Mouse (Mus musculus) bone marrow macrophage, adult 2 months (primary cell): ENCODE results near the gene Il15ra. TPM values are rescaled to one million over a fixed set of nuclear protein-coding genes. Genes with fewer than 3 reads are reported as not detected.

ENCODE experiments used
- H3K27ac ChIP-seq: 2 replicates; pipeline ENCODE4 v1.5.1; 2012; ENCODE audit warnings: low read depth, low read length; ENCODE audit not compliant: insufficient read depth
- H3K4me1 ChIP-seq: 2 replicates; pipeline ENCODE4 v1.6.1; 2012; ENCODE audit warnings: low read length; ENCODE audit not compliant: control insufficient read depth, insufficient read depth
- H3K4me3 ChIP-seq: 2 replicates; pipeline ENCODE4 v1.5.1; 2012; ENCODE audit warnings: mild to moderate bottlenecking, low read length, moderate library complexity; ENCODE audit not compliant: insufficient read depth
- CTCF ChIP-seq: IDR thresholded peaks from 2 replicates; pipeline ENCODE4 v1.5.1; 2012; ENCODE audit warnings: low read depth, mild to moderate bottlenecking, low read length, moderate library complexity
- POLR2A ChIP-seq: IDR thresholded peaks from 2 replicates; pipeline ENCODE4 v1.6.1; 2012; ENCODE audit warnings: mild to moderate bottlenecking, low read depth, low read length, borderline replicate concordance
- polyA plus RNA-seq: library from polyadenylated mRNA; stranded (reverse); fragments of >200 nt; gene quantifications from 2 replicates; pipeline ENCODE4 v1.2.4, GENCODE M21; 2012; ENCODE audit not compliant: missing spikeins, insufficient read depth, insufficient read length

Il15ra gene
- polyA plus RNA-seq, 1 experiment: 10.7 TPM

DNA sequence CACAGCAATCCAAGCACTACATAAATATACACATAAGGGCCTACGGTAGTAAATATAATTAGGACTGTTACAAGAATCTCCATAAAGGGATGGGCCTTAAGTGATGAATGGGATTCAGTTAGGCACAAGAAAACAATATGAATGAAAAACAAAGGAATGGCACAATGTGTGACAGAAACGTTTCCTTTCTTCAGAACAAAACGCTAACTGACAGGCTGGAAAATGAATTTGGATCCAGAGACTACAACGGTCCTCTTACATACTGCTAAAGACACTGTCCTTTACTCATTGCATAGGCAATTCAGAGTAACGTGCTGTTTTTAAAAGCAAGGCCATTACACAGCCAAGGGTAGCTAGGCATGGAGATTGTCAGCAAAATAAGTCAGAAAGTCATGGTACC, 70.0 kb downstream of the Il15ra start:
- TF ChIP-seq POLR2A (no peak), CTCF (no peak)
- Histone ChIP-seq H3K4me3 (no peak overlapping the region), H3K4me1 (peaks cover 34% of the 10 kb centered on the region), H3K27ac (no peak overlapping the region)

DNA sequence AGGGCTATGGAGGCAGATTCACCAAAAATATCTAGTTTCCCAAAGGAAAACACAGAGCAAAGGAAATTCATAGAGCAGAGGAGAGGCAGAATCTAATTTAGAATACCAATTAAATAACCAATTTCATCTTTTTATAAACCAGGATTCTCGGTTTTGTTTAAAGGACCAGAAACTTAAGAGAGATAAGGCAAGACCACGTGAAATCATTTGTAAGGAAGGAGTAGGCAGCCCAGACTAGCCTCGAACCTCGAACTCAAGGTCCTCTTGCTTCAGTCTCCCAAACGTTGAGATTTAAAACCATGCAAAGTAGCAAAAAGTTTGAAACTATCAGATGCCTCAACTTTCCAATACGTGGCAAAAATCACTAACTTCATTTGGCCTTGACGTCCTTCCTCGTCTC, 71.3 kb downstream of the Il15ra start:
- no peak for TF ChIP-seq CTCF
- TF ChIP-seq POLR2A: no peak
- Histone ChIP-seq H3K27ac (no peak overlapping the region), H3K4me1 (peaks cover 27% of the 10 kb centered on the region)

DNA sequence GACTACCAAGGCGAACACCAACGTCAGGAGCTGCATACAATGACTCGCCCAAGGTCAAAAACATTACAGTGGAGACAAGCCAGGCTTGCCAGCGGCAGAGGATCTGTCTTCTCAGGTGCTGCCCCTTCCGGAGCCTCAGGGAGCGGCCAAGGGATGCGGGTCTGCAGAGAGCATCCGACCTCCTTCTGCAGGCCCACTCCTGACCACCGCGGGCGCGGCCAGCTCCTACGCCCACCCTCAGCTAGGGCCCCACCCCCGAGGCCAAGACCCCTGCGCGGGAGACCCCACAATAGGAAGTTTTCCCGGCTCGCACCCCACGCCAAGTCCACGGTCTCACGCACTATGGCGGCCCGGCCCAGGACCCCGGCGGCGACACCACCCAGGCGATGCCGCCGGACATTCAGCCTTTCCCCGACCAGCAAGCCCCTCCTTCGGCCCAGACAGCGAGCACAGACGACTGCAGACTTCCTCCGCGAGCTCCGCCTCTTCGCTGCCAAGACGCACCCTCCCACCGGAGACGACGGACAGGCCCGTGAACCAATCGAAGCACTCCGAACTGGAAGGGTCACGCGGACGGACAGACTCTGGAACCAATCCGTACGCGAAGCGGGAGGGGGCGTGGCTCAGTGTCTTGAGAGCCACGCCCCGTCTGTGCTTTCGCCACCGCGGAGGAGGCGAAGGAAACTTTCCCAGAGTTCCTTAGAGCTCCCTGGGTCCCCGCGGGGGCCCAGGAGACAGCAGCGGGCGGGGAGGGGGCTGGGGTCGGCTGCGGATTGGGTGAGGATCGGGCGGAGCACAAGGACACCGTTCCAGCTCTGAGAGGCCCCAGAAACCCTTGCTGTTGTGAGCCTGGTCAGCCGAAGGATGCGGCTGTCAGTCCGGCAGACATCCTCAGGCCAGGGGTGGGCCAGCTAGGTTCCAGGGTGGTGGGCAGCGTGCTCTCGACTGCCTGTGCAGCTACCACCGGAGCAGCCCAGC, 72.3 kb downstream of the Il15ra start, which contains the start of the genes Fbh1 and Ankrd16:
Gene Fbh1, minus strand, starts transcription at position 492 of the 978 bp plus-strand sequence.
Gene Ankrd16, plus strand, starts transcription at position 786 of the 978 bp plus-strand sequence.
- Histone ChIP-seq H3K27ac (peak within 1 kb of the TSS; percentile 77), H3K4me1 (peaks cover 19% of the 10 kb centered on the region), H3K4me3 (peak within 1 kb of the TSS; percentile 81)
- TF ChIP-seq POLR2A (no peak), CTCF (no peak)

More for the DNA sequence above, 71.3 kb downstream of the Il15ra start:
- H3K4me3 ChIP-seq: peak overlapping the region; percentile 81

DNA sequence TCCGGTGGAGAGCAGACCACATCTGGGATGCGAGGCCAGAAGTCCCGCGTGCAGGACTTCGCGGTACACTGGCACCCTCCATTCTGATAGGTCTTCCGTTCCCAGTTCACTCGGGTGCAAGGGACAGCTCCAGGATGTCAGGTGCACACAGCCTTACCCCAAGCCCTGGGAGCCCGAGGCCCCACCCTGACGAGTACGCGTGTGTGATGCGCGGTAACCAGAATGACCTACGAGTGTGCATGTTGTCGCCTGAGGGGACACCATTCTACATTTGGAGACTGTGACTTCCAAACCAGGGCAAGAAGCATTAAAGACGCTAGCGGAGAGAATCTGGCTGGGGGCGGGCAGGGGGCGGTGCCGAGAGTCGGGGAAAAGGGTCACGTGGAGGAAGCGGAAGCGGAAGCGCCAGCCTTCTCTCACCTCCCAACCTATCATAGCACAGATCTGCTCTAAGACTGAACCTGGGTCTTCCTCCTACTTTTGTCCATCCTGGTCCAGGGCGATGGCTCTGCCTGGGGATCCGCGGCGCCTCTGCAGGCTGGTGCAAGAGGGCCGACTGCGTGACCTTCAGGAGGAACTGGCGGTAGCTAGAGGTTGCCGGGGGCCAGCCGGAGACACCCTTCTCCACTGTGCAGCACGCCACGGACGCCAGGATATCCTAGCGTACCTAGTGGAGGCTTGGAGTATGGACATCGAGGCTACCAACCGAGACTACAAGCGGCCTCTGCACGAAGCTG, 73.2 kb downstream of the Il15ra start:
- Histone ChIP-seq H3K4me1 (peaks cover 18% of the 10 kb centered on the region), H3K4me3 (peak overlapping the region; percentile 71), H3K27ac (peak overlapping the region; percentile 77)
- TF ChIP-seq CTCF: no peak
- TF ChIP-seq POLR2A: no peak

Other genes with a start within 250 kb of the Il15ra start
- 39.6 and 41.8 TPM in 2 replicates for gene Pfkfb3, start 151.2 kb upstream of the Il15ra start, polyA plus RNA-seq
- gene Rbm17, start 101.1 kb upstream of the Il15ra start, polyA plus RNA-seq: 88.8 and 93.0 TPM in 2 replicates
- not detected in 2 replicates for gene Gm17490, start 79.0 kb upstream of the Il15ra start, polyA plus RNA-seq
- gene Il2ra, start 62.5 kb upstream of the Il15ra start, polyA plus RNA-seq: not detected in 2 replicates
- gene Fbh1, start 72.3 kb downstream of the Il15ra start, polyA plus RNA-seq: 86.6 and 96.2 TPM in 2 replicates
- 43.0 and 47.9 TPM in 2 replicates for gene Ankrd16, start 72.6 kb downstream of the Il15ra start, polyA plus RNA-seq